ENCODE assay signal across 10 mouse cellular contexts in genomic region chr12:97977633-97978032, GRCm38 (mm10).
"Had no signal": no experiment of that assay in that cellular context is flagged by ENCODE, and none has a peak within 500 bp of the region (broad histone marks: within the 10 kb centered on the region; RNA-seq: fewer than 3 reads in every experiment).

No protein-coding gene starts in this region.

- H3K27ac ChIP-seq: kidney, embryonic 15.5 days; limb, embryonic 13.5 days; liver, embryonic 14.5 days; neural tube, embryonic 13.5 days had no signal

- H3K9ac ChIP-seq: kidney, embryonic 15.5 days; limb, embryonic 13.5 days; liver, embryonic 14.5 days; neural tube, embryonic 13.5 days had no signal

- DNase-seq: kidney, adult 18-20 months; kidney, postnatal 14 days; lung, adult 18-20 months; right cerebral cortex, adult 18-20 months; right cerebral cortex, postnatal 25 days; thymus, postnatal 4 days had no signal

- H3K36me3 ChIP-seq: kidney, embryonic 15.5 days; limb, embryonic 13.5 days; neural tube, embryonic 13.5 days had no signal

- H3K4me3 ChIP-seq: kidney, embryonic 15.5 days; limb, embryonic 13.5 days; neural tube, embryonic 13.5 days had no signal

- H3K4me2 ChIP-seq: kidney, embryonic 15.5 days; limb, embryonic 13.5 days; neural tube, embryonic 13.5 days had no signal

- H3K9me3 ChIP-seq: kidney, embryonic 15.5 days; limb, embryonic 13.5 days; neural tube, embryonic 13.5 days had no signal

- H3K4me1 ChIP-seq: kidney, embryonic 15.5 days had no signal

- H3K27me3 ChIP-seq: kidney, embryonic 15.5 days; limb, embryonic 13.5 days; neural tube, embryonic 13.5 days had no signal
